Mouse (Mus musculus) thymus, adult 2 months (tissue): Measurements from ENCODE around the gene 1810009A15Rik.

ENCODE experiments used
- CTCF ChIP-seq: fragments of 200-500 bp; IDR thresholded peaks from 2 replicates; pipeline ENCODE4 v1.5.1; 2012; ENCODE audit warnings: mild to moderate bottlenecking, control low read depth, low read length, moderate library complexity, borderline replicate concordance; ENCODE audit not compliant: control insufficient read depth, poor library complexity, insufficient read depth; ENCODE audit errors: extremely low read depth
- POLR2A ChIP-seq: fragments of 200-500 bp; IDR thresholded peaks from 2 replicates; pipeline ENCODE4 v1.6.1; 2012; ENCODE audit warnings: mild to moderate bottlenecking, low read length, control low read depth, moderate library complexity; ENCODE audit not compliant: control insufficient read depth, poor library complexity, insufficient read depth; ENCODE audit errors: extremely low read depth

DNA sequence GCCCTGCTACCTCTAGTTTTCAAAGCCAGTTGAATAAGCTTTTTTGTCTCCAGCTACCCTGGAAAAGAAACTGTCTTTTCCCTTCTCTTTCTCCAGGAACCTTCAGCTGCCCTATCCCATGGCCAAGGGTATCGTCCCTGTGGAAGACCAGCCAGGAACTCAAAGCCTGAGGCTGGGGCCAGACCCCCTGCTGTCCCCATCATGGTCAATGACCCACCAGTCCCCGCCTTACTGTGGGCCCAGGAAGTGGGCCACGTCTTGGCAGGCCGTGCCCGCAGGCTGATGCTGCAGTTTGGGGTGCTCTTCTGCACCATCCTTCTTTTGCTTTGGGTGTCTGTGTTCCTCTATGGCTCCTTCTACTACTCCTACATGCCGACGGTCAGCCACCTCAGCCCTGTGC lies 47.6 kb upstream of the 1810009A15Rik start:
- TF ChIP-seq POLR2A (no peak), CTCF (no peak)
